Mouse (Mus musculus) embryo, embryonic 9.5 days (tissue): ENCODE results near the gene Pank4.
A peak's percentile ranks its signal among the peaks of the same experiment; 100 is the strongest.

Source experiments
- DNase-seq: peaks from one replicate; pipeline ENCODE4 v3.0.0-alpha.2; 2017; ENCODE audit errors: extremely low spot score

Gene Pank4

DNA sequence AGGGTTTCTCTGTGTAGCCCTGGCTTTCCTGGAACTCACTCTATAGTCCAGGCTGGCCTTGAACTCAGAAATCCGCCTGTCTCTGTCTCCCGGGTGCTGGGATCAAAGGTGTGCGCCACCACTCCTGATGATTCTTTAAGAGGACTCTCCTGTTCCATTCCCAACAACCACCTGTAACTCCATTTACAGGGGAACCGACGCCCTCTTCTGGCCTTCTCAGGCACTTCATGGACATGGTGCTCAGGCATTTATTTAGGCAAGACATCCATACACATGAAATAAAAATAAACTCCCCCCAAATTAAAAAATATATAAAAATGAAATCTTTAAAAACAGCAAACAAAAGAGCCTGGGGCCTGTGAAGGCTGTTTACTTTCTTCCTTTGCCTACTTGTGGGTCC is 3.2 kb downstream of the Pank4 start:
- DNase-seq: no peak

DNA sequence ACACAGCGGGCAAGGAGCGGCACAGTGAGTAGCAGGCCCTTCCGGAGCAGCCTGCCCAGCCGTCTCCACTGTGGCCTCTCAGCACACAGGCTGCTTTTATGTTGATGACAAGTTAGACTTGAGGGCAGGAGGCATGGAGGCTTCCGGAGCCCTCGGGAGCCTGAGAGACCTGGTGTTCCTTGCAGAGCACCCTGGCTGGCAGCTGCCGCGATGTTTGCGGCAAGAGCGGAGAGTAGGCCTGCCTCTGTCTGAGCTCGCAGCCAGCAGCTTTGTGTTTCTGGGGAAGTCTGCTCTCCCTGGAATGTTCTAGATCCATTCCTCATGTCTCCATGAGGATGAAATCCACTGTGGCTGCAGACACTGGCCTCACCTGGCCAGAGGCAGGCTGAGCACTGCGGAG is 8.6 kb downstream of the Pank4 start:
- no peak for DNase-seq

DNA sequence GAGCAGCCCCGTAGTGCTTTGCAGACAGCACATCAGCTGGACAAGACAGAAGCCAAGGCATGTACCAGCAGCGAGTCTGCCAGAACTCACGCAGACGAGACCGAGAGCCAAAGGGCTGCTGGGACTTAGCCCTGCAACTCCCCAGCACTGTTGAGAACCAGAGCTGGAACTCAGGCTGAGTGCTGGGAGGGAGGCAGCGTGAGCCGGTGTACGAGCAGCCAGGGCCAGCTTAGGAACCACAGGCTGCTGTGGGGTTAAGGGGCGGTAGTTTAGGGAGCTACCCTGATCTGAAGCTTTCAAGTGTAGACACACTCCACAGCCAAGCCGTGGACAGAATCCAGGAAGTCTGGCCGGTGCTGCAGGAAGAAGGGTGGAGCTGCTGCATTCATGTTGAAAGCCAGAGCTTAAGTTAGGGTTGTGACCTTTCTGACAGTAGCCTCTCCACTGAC is 10.3 kb downstream of the Pank4 start:
- no peak for DNase-seq

DNA sequence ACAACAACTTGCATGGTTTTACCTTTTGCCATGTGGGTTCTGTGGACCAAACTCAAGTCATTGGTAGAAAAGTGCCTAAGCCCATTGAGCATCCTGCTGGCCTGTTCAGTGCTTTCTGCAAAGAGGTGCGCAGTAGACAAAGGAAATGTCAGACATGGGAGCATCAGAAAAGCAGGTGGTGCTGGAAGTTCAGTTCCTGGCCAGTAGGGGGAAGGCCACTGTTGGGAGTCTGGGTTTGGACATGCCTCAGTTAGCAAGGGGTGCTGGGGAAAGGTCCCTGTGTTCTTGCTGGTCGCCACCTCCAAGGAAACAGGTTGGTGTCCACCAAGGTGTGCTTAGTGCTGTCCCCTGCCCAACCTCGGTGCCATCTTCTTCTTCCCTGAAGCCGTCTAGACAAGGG is 16.2 kb downstream of the Pank4 start:
- no peak for DNase-seq

DNA sequence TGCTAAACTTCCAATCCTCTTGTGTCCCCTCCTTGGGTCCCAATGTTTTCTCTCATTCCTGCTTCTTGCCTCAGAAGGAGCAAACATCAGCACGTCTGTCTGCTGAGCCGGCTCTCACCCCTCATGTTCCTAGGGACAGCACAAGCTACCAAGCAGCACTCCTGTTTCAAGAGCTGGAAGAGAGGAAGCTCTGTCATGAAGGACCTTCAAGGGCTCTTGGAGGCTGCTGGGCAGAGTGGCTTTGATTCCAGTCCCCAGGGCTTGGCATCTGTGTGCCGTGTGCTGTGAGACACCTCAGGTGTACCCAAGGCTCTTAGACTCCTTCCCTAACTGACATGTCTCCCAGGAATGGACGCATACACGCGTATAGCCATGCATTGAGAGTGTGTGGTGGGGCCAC is 17.2 kb downstream of the Pank4 start:
- DNase-seq: no peak

DNA sequence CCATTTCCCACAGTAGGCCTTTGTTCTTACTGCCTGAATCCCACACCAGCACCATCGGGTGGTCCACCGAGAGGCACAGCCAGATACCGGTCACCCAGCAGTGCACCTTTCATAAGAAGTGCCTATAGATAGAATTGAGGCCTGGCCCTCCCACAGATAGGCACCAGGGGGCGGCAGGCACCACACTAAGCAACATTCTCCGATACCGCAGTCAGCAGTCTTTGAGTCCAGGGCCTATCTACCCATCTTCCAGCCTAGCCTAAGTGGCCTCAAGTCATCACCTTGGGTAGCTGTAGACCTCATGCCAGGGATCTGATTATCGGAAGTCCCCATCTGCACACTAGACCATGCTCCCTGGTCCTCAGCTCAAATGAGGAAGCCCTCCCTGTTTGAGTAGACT is 17.6 kb downstream of the Pank4 start:
- DNase-seq: peak; percentile 66

DNA sequence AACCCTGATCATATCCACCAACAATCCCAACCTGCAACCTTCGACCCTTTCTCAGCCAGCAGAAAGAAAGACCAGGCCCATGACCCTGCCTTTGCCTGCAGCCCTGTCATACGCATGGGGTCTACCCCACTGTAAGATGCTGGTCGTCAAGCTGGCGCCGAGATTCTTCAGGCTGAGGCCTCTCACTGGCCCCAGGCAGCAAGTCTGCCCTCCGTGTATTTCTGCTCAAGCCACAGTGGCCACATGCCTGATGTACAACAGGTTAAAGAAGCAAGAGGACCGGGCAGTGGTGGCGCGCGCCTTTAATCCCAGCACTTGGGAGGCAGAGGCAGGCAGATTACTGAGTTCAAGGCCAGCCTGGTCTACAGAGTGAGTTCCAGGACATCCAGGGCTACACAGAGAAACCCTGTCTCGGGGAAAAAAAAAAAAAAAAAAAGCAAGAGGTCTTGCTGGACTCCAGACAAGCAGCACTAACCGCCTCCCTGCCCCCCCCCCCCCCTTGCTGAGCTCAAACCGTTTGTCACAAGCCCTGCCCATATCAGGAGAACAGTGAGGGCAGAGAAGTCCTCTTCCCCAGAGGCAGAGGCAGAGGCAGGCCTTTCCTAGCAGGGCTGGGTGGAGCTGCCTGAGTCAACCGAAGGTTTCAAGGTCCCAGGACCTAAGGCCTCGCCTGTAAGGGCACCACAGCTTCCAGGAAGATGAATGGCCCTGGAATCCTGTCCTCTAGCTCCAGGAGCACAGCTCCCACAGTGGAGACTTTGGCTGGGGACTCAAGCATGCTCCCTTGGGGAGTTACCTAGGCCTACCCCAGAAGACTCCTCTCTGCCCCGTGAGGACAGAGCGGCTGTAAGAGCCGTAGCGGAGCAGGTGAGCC is 18.6 kb downstream of the Pank4 start:
- no peak for DNase-seq

DNA sequence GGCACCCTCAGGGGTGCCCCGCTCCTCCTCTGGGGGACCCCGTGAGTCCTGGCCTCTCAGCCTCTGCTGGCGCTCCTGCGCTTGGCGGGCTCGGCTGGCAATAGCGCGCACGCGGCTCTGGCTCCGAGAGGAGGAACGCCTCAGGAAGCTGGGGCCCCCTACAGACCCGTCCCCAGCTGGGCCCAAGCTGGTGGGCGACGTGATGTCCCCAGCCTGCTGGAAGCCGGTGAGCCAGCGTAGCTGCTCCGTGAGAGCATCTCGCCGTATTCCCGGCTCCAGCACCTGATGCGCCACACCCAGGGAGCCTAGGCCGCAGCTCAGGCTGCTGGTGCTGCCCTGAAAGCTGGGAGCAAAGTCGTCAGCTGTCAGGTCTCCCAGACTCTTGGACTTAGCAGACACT is 19.8 kb downstream of the Pank4 start:
- DNase-seq: no peak

DNA sequence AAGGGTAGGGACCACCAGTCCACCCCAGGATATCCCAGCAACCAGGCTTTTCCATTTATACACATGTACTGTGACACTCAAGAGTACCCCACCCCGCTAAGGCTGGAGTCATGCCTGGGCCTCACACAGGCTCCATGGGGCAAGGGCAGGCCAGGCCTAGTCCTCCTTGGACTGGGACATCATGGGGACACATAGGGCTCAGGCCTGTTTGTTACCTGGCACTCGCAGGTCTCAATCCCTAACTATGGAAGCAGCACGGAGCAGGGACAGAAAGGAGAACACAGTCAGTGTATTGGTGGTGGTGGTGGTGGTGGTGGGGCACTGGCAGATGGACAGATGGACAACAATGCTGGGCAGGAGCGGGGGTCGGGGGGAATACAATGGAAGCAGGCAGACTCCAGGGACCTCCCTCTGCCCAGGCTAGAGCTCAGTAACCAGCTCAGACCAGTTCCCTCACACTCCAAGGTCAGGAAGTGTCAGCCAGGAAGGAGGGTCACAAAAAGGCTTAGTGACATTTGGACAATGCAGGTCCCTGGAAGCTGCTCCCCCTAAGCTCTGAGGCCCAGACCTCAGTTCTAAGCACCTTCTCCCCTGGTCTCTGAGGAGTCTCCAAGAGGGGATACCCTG is 21.3 kb downstream of the Pank4 start:
- no peak for DNase-seq

DNA sequence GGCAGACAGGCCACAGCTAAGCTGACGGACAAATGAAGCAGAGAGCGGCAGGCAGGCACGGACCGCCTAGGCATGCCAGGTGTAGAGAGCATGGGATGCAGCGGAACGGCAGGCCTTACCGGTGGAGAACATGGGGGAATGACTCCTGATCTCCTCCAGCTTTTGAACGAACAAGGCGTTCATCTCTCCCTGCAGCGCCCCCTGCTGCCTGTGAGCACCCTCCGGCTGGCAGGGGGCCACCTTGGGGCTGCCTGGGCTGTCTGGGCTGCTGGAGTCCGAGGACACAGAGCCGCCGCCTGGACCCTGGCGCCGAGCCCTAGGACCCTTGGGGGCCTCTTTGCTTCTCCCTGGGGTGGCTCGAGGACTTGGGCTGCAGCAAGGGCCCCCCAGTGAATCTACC is 22.2 kb downstream of the Pank4 start:
- DNase-seq: peak; percentile 80

DNA sequence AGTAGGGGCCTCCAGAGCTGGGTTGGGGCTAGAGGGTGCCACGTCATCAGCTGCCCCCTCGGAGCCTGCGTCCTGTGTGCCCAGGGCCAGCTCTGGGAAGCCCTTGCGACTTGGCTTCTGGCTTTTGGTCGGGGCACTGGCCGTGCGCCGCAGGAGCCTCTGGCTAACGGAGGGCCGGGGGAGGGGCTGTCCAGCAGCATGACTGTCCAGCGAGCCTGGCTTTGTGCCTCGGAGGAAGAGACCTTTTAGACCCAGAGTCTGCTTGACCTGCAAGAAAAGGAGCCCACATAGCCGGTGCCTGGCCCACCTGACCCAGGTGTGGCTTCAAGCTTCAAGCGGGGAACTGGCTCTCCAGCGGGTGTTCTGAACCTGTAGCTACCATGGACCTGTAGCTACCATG is 22.8 kb downstream of the Pank4 start:
- DNase-seq: no peak

DNA sequence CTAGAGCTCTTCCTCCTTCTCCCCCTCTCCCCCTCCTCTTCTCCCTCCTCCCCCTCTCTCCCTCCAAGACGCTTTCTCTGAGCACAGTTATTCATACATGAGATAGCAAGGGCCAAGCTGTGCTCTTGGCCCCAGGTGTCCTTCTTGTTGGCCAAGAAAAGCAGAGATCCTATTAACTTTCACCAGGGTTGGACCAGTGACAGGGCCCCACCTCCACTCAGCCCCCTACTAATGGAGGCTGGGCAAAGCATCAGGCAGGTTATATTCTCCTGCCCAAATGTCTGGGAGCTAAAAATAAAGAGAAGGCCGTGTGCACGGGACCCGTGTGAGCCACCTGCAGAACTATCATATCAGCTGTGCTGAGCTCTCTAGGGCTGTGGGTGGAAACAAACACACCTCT is 31.0 kb downstream of the Pank4 start:
- DNase-seq: no peak

DNA sequence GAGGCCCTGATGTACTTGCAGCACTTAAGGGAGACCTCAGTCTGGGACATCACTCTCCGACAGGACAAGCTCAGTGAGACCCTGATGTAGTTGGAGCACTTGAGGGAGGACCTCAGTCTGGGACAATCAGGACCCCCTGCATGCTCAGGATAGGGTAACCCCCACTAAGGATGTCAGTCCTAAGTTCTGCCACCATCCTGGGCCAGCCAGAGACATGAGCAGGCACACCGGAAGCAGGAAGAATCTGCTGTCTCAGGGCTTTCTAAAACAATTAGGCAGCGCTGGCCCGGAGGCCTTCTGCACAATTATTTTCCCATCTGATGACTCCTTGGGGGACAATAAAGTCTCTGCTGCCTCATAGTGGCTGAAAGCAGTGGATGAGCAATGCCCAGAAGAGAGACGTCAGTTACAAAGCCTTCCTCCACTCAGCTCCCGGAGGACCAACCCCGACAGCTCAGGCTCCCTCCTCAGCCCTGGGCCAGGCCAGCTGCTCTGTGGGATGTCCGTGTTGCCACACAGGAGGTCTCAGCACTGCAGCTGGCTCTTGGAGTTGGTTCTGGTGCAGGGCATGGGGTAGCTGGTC is 32.7 kb downstream of the Pank4 start:
- DNase-seq: no peak

DNA sequence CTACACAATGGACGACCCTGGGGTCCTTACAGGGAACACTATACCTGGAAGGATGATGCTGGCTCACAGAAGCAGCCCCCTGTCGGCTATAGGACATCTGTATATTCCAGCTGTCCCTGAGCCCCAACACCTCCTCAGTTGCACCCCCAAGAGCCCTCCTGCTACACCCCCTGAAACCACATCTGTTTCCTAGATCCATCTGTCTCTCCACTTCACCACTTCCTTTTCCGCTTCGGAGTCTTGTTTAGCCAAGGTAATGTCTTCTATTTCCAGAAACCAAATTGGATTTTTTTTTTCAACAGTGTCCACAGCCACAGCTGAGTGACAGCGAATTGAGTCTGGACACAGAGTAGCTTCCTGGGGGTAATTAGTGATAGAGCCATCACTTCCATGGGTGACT is 35.5 kb downstream of the Pank4 start:
- no peak for DNase-seq

DNA sequence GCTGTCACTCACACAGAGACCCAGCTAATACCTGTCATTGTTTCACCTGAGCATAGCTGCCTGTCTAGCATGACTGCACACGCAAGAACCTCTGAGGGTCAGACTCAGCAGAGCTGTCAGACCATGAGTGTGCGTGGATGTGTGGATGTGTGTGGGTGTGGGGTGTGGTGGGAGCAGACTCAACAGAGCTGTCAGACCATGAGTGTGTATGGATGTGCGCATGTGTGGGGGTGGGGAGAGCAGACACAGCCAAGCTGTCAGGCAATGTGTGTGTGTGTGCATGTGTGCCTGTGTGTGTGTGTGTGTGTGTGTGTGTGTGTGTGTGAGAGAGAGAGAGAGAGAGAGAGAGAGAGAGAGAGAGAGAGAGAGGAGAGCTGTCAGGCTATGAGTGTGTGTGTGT is 41.4 kb downstream of the Pank4 start:
- DNase-seq: no peak

DNA sequence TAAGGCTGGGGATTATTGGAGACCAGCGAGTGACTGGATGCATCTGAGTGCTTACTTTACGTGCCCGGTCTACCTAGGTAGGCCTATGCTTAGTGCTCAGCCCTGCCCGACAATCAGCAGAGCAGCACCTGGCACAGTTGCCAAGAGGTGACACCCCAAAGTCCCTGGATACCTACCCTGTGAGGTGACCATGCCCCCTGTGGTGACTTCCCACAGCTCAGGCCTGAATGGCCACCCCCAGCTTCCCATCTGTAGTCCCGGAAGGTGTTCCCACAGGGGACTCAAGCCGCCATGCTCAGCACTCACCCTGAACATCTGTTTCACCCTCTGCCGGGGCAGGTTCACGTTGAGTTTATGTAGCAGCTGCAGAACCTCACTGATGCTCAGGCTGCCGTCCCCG is 42.4 kb downstream of the Pank4 start:
- no peak for DNase-seq

DNA sequence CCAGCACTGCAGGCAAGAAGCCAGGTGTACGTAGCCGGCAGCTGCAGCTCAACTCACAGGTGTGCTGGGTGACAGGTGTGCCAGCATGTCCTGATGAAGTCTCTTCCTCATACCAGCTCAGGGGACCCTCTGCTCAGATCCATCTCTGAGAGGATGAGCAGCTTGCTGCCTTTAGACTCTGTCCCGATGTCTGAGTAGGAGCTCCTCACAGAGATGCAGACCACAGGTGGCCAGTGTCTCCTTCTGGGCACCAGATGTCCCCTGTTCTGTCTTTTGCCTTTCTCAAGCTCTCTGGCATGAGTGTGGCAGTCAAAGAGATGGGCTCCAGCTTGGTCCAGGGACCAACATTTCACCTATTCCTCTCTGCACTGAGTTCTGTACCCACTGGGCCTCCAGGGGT is 43.7 kb downstream of the Pank4 start:
- DNase-seq: no peak

DNA sequence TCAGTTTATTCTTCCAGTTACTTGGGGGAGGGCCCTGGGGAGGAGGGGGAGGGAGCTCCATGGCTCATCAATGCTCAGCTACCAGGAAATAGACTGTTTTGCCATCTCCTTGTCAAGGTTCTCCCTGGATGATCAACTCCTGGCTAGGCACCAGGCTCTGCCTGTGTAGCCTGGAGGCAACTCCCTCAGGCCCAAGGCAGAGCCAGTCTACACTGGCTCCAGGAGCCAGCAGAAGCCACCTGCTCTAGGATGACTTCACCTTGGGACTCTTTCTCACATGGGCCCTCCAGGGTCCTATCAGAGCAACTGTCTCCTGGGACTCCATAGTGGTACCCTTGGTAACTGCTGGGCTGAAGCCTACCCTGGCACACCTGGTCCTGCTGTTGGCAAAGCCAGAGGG is 44.2 kb downstream of the Pank4 start:
- no peak for DNase-seq

DNA sequence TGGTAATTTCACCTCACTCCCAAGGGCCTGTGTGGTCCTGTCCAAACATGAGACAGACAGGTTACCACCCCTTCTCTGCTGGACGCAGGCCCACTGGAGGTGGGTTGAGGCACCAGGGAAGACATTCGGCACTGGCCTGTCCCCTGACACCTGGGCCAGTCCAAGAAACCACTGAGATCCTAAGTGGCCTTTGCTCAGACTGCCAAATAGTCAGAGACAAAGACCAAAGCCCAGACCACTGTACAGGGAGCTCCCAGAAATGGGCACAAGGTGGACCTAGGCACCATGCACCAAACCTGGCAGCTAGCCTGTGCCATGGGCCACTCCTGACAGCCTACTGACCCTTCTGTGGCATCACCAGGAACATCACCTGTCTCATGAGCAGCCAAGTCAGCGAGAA is 45.3 kb downstream of the Pank4 start:
- DNase-seq: no peak

DNA sequence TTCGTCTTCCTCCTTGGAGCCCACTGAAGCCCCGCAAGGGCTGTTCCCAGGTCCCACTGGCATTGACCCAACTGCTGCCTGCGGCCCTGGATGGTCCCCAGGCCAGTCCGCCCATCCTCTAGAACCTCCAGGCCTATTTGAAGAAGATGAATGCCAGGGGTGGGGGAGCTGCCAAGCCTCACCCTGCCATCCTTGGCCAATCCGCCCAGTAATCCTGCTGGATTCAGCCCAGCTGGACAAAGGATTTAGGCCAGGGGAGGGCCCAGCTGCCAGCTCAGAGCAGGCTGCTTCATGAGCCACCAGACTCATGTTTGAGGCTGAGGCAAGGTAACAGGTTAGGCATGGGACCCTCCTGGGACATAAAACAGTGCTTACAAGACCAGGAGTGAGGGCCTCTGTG is 46.9 kb downstream of the Pank4 start:
- no peak for DNase-seq

DNA sequence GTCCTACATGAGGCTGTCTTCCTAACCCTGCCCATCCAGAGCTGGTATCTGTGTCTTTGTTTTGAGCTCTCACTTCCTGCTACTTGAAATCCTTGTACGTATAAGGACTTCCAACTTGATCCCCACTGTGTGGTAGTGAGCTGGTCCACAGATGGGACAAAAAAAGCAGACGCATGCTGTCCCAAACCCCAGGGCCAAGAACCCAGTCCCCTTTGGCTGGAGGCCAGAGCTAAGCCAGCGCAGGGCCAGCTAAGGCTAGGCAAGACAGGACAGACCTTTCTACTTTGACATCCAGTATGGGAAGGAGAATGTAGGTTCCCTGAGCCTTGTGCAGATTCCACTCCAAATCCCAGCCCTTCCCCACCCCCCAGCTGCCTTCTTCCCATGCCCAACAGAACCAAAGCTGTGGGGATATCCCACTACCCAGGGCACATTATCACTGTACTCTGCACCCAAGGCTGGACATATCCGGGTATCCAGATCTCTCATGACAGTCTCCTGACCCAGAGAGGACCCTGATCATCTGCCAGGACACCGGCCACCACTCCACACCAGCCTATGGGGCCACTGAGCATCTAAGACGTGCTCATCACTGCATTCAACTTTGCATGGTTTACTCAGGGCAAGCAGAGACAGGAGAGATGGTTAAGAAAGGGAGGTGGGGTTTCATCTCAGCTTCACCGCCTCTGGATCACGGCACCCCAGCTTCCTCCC is 47.5 kb downstream of the Pank4 start:
- no peak for DNase-seq

DNA sequence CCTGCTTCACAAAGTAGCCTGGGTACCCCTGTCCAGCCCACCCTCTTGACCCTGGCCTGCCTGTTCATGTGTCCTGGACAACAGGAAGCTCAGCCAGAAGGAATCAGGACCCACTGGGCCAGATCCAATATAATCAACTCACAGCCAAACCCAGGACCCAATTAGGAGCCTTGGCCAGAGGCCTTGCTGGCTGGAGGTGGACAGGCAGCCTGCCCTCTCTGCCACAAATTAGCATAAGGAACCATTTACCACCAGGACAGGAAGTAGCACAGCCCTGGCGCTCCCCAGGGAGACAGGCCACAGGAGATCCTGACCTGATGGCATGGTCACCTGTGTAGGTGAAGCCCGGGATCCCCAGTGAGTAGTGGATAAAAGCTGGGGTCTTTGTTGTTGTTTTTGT is 48.2 kb downstream of the Pank4 start:
- no peak for DNase-seq

DNA sequence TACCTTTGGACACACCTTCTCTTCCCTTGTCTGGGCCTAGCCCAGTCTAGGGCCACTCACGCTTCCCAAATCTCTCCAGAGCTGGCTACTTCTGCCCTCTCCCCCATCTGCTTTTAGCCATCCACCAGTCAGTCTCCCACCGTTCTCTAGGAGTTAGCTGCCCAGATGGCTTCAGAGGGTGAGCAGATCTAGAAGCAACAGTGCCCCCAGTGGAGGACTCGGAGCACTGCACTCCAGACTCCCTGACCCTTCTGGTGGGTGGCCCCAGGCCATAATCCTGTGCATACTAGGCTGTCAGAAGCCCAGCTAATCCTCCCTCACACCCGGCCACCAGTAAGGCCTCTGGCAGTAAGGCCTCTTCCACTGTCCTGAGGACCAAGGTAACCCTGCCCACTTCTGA is 48.9 kb downstream of the Pank4 start:
- peak; percentile 80 for DNase-seq
